Mouse (Mus musculus): ENCODE data around the gene Map1s. TPM values are rescaled to one million over a fixed set of nuclear protein-coding genes. Genes with fewer than 3 reads are reported as not detected.

The Map1s gene
- total and polyA plus RNA-seq, 3 experiments = 9.5 to 51.4 (median 30.9) TPM

DNA sequence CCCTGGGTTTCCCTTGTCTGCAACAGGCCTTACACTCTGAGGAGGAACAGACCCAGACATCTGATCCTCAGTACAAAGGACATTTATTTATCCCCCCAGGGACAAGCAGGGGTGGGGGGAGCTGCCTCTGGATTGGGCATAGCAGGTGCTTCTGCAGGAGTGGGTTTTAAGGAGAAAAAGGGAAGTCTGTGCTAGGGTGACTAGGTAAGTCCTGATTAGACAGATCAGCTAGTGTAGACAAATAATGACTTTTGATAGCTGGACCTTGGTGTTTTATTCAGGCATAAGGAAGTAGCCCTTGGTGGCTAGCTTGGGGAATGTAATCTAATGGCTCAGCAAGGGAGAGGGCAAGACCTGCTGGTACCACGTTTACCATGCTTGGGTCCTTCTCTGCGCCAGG, 6.5 kb upstream of the Map1s start:
- H3K36me3 ChIP-seq (replicated peaks in 1 of 2; ENCODE audit: control insufficient read depth in 1 of 2, insufficient read depth in 1 of 2, low read length in 1 of 2) = peaks cover 21 to 24% of the 10 kb centered on the region in 2 experiments
- no peaks in the 10 kb centered on the region for H3K27me3 ChIP-seq (replicated peaks)
- no peaks in the 10 kb centered on the region for H3K9me3 ChIP-seq (replicated peaks; ENCODE audit: low read length)
- in situ Hi-C loops (cut with MboI; ENCODE audit: low pct_ligation_motif_present, low pct_unique_long_range_greater_than_20kb, low sequenced_read_pairs) = loop anchor here (5.0 kb wide), 1 partner anchor 58 kb away; no protein-coding TSS in a partner anchor
- no peak overlapping the region for H3K4me3 ChIP-seq (replicated peaks in 1 of 3; ENCODE audit: low read depth in 2 of 3, low read length in 2 of 3, poor library complexity in 1 of 3)
- DNase-seq (ENCODE audit: extremely low read depth) = no peak
- dilution Hi-C loops (cut with MboI; ENCODE audit: extremely low pct_ligation_motif_present, extremely low pct_unique_long_range_greater_than_20kb, low sequenced_read_pairs) = no loop called here
- H3K27ac ChIP-seq (ENCODE audit: insufficient read depth, low read depth) = no peak overlapping the region
- no peak overlapping the region for H3K4me2 ChIP-seq (ENCODE audit: insufficient read depth, low read depth, poor library complexity, severe bottlenecking)
- H3K9ac ChIP-seq (ENCODE audit: insufficient read depth, low read depth) = no peak overlapping the region
- H3K4me1 ChIP-seq (ENCODE audit: control insufficient read depth in 1 of 2, insufficient read depth in 2 of 2) = peaks cover 18 to 50% of the 10 kb centered on the region in 2 experiments
- peaks cover 24% of the 10 kb centered on the region for H3K79me2 ChIP-seq (replicated peaks; ENCODE audit: control insufficient read depth, extremely low read depth, insufficient read depth, poor library complexity, severe bottlenecking)
- TF ChIP-seq RCOR1 (conservative IDR thresholded peaks at IDR 0.05; ENCODE audit: low read depth, low read length) = no peak
- no peak for TF ChIP-seq NRF1 (IDR thresholded peaks at IDR 0.05; ENCODE audit: low read depth, low read length)
- TF ChIP-seq MAZ (IDR thresholded peaks at IDR 0.05; ENCODE audit: low read depth, low read length) = no peak
- no peak for TF ChIP-seq JUN (IDR thresholded peaks at IDR 0.05; ENCODE audit: insufficient read depth, low read depth, low read length)
- TF ChIP-seq SMC3 (IDR thresholded peaks at IDR 0.05; ENCODE audit: low read depth, low read length) = no peak
- no peak for TF ChIP-seq IRF4 (IDR thresholded peaks at IDR 0.05; ENCODE audit: low read depth, low read length)
- no peak for TF ChIP-seq POLR2A (IDR thresholded peaks at IDR 0.05; ENCODE audit: low read depth, low read length)
- no peak for TF ChIP-seq BHLHE40 (IDR thresholded peaks at IDR 0.05; ENCODE audit: low read depth, low read length)
- TF ChIP-seq MAX (IDR thresholded peaks at IDR 0.05; ENCODE audit: low read length) = no peak
- no peak for TF ChIP-seq GABPA (IDR thresholded peaks at IDR 0.05; ENCODE audit: insufficient replicate concordance, low read depth, low read length)
- TF ChIP-seq JUND (conservative IDR thresholded peaks at IDR 0.05; ENCODE audit: low read depth, low read length) = no peak
- no peak for TF ChIP-seq TBP (conservative IDR thresholded peaks at IDR 0.05; ENCODE audit: low read depth, low read length)
- no peak for TF ChIP-seq PAX5 (IDR thresholded peaks at IDR 0.05; ENCODE audit: low read length)
- TF ChIP-seq POLR2AphosphoS2 (IDR thresholded peaks at IDR 0.05; ENCODE audit: low read depth, low read length) = no peak
- no peak for TF ChIP-seq RAD21 (IDR thresholded peaks at IDR 0.05; ENCODE audit: low read depth, low read length)
- TF ChIP-seq CTCF (conservative IDR thresholded peaks at IDR 0.05 in 1 of 2, IDR thresholded peaks at IDR 0.05 in 1 of 2; ENCODE audit: low read depth in 2 of 2, low read length in 2 of 2) = no peak

DNA sequence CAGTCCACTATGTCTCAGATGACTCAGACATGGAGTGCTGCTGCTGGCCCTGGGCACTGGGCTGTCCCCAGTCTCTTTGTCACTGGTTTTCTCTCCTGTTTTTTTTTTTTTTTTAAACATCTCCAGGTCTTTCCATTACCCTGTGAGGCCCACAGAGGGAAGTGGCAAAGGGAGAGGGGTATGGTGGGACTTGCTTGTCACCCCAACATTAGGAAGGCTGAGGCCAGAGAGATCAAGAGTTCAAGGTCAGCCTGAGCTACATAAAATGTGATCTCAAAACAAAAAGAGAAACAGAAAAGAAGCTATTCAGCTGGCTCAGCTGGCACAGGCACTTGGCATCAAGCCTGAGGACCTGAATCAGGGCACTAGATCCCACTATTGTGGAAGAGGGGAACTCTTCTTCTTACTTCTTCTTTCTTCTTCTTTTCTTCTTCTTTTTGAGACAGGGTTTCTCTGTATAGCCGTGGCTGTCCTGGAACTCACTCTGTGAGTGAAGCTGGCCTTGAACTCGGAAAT, 4.8 kb upstream of the Map1s start:
- dilution Hi-C loops (cut with MboI; ENCODE audit: extremely low pct_ligation_motif_present, extremely low pct_unique_long_range_greater_than_20kb, low sequenced_read_pairs) (no loop called here), in situ Hi-C loops (cut with MboI; ENCODE audit: low pct_ligation_motif_present, low pct_unique_long_range_greater_than_20kb, low sequenced_read_pairs) (no loop called here)
- no peak for DNase-seq (ENCODE audit: extremely low read depth)
- Histone ChIP-seq H3K9ac (ENCODE audit: insufficient read depth, low read depth) (no peak overlapping the region), H3K36me3 (replicated peaks in 1 of 2; ENCODE audit: control insufficient read depth in 1 of 2, insufficient read depth in 1 of 2, low read length in 1 of 2) (peaks cover 4 to 7% of the 10 kb centered on the region in 2 experiments), H3K4me2 (ENCODE audit: insufficient read depth, low read depth, poor library complexity, severe bottlenecking) (no peak overlapping the region), H3K27ac (ENCODE audit: insufficient read depth, low read depth) (no peak overlapping the region), H3K9me3 (replicated peaks; ENCODE audit: low read length) (no peaks in the 10 kb centered on the region), H3K4me3 (replicated peaks in 1 of 3; ENCODE audit: low read depth in 2 of 3, low read length in 2 of 3, poor library complexity in 1 of 3) (no peak overlapping the region), H3K4me1 (ENCODE audit: control insufficient read depth in 1 of 2, insufficient read depth in 2 of 2) (peaks cover 12 to 47% of the 10 kb centered on the region in 2 experiments), H3K79me2 (replicated peaks; ENCODE audit: control insufficient read depth, extremely low read depth, insufficient read depth, poor library complexity, severe bottlenecking) (peaks cover 12% of the 10 kb centered on the region), H3K27me3 (replicated peaks) (no peaks in the 10 kb centered on the region)
- TF ChIP-seq SIN3A (IDR thresholded peaks at IDR 0.05; ENCODE audit: low read length) (no peak), ZKSCAN1 (IDR thresholded peaks at IDR 0.05; ENCODE audit: borderline replicate concordance, low read depth, low read length) (no peak), MXI1 (IDR thresholded peaks at IDR 0.05; ENCODE audit: low read depth, low read length) (no peak), IRF4 (IDR thresholded peaks at IDR 0.05; ENCODE audit: low read depth, low read length) (no peak)
